Mouse (Mus musculus): ENCODE data around the gene Cs.

GRCm38 (mm10) chr10:128374393-128374792 lies 36.9 kb downstream of the Cs start:
- no peak for TF ChIP-seq POLR2A (IDR thresholded peaks at IDR 0.05; ENCODE audit: borderline replicate concordance, control insufficient read depth, low read depth, low read length)
- TF ChIP-seq CTCF (IDR thresholded peaks at IDR 0.05; ENCODE audit: control insufficient read depth, insufficient read depth, low read length): peak; percentile 48

All from bone marrow, adult 2 months (tissue).